Mouse (Mus musculus) CD4-positive helper T cell, adult 2 months (primary cell): ENCODE results near the gene Mto1.
"Not testable (repeated sequence)": the region's sequence is repeated elsewhere in the genome, so short reads cannot be mapped to it uniquely, and the experiment has no call there.

Experiments used
- DNase-seq: peaks from one replicate; pipeline ENCODE4 v3.0.0-alpha.2; 2012; ENCODE audit warnings: low read depth, missing footprints, low spot score

Gene Mto1

DNA sequence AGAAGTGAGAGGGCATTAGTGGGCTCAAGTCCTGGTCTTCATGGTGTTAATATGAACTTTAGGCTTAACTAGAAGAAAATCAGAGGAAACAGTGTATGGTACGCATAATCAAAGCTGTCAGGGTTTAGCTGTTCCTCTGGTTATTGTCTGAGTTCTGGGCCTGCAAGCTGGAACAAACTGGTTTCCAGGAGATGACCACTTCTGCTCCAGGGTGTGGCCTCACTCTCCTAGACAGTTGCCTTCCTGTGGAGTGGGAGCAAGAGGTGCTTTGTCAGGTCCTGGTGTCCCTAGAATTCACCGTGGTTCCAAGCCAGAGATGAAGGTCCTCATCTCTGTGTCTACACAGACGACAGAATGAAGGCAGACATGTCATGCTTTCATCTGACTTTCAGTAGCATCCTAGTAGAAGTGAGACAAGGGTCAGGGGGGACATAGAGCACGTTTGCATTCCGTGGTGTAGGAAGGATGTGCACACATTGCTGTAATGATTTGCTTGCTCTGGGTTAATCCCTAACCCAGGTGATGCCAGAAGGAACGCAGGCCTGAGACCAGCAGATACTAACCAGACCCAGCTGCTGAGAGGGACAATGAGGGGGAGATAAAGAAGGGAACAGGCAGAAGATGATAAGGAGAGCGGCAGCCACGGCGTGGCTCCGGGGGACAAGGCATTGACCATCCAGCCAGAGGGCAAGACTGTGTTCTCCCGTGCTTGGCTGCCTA is 58.2 kb downstream of the Mto1 start:
- DNase-seq: no peak

DNA sequence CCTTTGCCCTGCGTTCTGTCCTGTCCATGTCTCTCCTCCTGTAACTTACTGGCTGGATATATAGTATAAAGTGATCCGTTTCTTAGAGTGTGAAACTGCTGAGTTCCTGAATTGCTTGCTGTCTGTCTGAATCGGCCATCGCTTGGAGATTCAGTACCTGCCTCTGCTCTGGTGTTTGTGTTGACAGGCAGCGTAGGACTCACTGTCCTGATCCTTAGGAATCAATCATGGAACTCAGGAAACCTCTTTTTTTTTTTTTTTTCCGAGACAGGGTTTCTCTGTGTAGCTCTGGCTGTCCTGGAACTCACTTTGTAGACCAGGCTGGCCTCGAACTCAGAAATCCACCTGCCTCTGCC is 58.7 kb downstream of the Mto1 start:
- DNase-seq: no peak

DNA sequence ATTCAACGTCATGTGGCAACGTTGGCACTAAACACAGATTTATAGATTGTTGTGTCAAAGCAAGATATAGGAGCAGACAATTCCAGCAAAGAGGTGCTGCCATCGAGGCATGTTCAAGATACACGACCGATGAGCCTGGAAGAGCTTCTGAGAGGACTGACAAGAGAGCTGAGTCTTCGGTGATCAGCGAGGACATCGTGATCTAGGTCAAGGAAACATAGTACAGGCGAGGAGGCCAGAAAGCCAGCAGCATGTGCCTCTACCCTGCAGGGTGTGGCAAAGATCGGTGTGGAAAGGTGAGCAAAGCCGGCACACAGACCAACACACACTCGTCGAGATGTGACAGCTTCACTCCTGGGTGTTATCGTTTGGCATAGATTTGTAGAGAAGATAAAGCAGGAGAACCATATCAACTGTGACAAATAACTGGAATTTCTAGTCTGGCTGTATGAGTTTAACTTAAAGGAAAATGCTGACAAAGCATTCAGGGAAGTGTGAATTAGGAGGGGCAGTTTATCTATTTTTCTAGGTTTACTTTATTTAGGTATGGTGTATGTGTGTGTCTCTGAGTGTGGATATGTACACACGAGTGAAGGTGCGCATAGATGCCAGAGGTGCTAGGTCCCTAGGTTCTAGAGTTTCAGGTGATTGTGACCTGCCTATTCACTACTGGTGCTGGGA is 60.2 kb downstream of the Mto1 start:
- DNase-seq: no peak

DNA sequence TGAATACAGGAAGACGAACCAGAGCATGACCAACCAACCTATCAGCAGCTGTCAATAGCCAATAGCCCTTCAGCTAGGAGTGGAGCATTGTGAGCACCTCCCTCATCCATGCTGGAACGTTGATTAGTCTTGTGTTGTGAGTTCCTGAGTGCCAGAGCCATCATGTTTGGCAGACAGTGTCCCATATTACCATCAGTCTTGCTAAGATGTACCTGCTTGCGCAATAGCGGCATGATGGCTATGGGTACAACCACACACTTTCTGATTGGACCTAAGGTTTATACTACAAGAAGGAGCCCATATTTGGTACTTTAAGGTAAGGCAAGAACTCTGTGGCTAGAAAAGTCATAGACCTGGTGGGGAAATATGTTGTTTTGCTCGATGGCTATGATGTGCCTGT is 63.7 kb downstream of the Mto1 start:
- DNase-seq: no peak

DNA sequence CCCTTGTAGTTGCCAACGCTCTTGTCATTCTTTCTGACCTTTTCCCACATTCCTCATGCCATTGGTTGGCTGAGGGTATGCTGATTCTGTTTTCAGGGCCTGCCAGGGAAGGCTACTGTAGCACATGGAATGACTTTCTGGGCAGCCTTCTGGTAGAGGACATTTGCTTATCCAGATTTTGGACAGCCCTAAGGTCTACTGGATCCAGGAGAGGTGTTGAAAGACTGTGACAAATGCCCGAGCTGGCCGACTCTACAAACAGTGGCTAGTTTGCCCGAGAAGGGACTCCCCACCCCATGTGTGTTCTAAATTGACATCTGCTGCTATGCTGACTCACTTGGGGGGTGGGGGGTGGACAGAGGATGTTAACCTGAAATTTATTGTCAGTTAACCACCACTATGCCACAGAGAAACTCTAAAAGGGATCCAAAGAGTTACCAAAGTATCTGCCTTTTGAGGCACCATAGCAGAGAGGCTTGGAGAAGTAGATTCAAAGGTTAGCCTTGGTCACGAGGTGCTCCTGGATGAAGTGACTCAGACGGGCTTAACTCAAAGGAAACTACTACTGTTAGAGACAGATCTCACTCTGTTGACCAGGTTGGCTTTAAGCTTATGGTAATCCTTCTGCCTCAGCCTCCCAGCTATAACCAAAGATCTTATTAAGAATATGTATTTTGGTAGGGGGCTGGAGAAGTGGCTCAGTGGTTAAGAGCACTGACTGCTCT is 65.9 kb downstream of the Mto1 start:
- DNase-seq: no peak

DNA sequence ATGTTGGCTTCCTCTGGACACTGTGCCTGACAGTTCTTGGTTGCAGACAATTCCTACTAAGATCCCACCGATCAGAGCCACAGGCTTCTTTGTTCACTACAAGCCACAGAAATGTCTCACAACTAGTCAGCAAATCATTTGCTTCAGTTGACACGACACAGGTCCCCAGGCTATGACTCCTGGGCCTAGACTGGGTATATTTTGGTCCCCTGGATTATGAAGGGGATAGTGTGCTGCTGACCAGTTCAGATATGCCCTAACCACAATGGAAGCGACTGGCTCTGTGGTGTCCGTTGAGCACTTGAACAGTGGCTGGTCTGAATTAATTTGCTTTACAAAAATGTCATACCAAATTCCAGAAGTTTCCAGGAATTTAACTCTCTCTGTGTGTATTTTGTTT is 66.7 kb downstream of the Mto1 start:
- no peak for DNase-seq

DNA sequence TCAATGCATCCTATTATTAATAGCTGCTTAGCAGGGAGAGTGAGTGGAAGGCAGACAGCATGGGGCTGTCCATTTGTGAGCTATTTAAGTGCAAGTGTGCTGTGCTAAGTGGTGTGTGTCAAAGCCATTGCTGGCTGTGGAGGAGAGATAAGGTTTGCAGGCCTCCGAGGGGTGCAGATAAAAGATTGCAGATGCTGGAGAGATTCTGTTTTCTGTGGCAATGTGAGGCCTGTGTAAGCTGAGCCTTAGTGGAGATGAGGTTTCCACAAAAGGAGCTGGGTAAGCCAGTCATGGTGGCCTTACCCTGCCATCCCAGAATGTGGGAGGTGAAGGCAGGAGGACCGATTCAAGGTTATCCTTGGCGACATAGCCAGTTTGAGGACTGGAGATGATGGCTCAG is 68.1 kb downstream of the Mto1 start:
- DNase-seq: no peak

DNA sequence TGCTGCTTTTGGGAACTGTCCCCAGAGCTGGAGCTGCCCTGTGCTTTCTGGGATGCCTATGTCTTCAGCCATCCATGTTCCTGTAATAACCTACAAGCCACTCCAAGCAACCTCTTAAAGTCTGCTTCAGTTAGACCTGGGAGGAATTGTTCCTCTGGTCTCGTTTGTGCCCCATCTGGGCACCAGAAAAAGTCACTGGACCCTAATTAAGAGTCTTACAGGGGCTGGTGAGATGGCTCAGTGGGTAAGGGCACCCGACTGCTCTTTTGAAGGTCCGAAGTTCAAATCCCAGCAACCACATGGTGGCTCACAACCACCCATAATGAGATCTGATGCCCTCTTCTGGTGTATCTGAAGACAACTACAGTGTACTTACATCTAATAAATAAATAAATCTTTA is 69.2 kb downstream of the Mto1 start:
- DNase-seq: not testable (repeated sequence)

DNA sequence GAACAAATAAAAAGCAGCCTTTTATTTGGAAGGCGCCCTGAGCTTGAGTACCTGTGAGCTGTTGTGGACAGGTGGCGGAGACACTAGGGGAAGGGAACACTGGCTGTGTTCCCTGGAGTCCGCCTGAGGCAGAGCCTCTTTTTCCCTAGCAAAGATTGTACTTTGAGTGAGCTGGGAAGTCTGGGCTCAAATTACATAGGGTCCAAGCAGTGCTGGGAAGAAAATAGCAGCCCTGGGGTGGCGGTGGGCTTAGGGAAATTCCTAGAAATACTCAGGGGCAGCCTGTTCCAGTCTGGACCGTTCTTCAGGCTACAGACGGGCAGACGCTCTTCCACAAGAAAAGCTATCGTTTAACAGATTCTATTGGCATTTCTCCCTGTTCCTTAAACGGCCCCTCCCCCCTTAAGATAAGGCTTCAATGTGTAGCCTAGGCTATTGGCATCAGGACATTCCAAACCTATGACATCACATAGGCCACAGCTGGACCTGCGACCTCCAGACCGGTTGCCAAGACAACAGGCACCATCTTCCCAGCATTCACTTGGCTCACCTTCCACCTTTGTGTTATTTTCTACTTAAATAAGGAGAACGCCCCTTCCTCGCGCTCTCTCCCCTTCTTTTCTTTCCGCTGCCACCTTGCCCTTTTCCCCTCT is 72.2 kb downstream of the Mto1 start:
- no peak for DNase-seq

DNA sequence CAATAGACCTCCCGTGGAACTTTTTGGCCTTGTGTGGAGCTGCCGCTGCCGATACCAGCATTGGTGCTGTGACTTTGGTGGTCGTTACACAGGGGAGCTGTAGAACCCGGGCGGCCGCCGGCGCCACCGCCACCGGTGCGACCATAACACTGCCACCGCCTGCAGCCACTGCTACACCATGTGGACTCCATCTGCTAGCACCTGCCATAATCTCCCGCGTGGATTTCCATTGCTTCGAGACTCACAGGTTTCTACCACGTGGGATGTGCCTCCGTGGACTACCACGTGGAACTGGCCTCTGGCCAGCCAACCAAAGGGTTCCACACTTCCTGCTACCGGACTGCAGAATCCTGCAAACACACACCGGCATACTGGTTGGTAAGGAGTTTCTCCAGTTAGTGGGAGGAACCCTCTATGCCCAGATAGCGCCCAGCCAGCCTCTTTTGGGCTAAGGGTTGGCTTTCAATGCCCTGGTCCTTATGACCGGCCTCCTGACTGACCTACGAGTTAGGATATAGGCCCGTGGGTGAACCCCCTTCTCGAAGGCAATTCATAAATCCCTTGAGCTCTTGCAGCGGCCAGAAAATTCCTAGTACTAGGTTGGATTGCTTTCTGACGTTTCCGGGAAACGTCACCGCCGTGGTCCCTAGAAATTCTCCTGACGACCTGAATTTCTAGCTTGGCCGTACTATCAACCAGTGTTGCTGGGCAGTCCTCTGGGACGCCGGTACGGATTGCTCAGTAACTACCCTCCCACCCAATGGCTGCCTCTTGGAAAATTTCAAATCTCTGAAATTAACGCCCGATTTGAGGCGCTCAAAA is 73.0 kb downstream of the Mto1 start:
- DNase-seq: peak; percentile 44

DNA sequence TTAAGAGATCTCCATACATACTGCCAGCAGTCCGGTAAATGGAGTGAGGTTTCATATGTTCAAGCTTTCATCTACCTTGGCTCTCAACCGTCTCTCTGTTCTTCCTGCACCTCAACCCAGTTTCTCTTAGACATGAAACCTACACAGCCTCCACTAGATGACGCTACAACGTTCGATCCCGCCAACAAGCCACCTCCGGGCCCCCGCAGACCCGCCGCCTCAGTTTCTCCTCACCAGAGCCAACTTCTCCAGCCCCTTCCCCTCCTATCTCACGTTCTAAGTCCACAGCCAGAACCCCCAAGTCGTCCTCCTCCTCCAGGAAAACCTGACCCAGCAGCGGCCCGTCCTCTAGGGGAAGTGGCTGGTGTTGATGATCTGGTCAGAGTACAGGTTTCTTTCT is 73.7 kb downstream of the Mto1 start:
- DNase-seq: peak; percentile 71
